Mouse (Mus musculus) liver, embryonic 11.5 days (tissue): ENCODE measurements at regions not wholly inside any gene's neighbourhood (a gene's known extent, or its start where the extent isn't known, plus 50 kb on each side); places are given as distances from the start of the nearest gene placed in this dataset.
A peak's percentile ranks its signal among the peaks of the same experiment; 100 is the strongest.

ENCODE experiments used
- ATAC-seq: fragments of 200-750 bp; cut with Nextera tagmentation; replicated peaks from 2 replicates; pipeline ENCODE4 v1.8.0; 2017; ENCODE audit warnings: moderate number of reproducible peaks, mild to moderate bottlenecking, moderate TSS enrichment, moderate library complexity; ENCODE audit not compliant: low FRiP score
- DNase-seq: peaks from one replicate; pipeline ENCODE4 v3.0.0-alpha.2; 2017; ENCODE audit warnings: low spot score
- H3K27ac ChIP-seq: fragments of 300-500 bp; sonication (generic); 2 replicates; pipeline ENCODE4 v1.5.1; 2014; ENCODE audit warnings: mild to moderate bottlenecking, low read depth, low read length, control low read depth
- H3K27me3 ChIP-seq: fragments of 300-500 bp; sonication (generic); replicated peaks from 2 replicates; pipeline ENCODE4 v1.6.1; 2014; ENCODE audit warnings: low read length, mixed read lengths; ENCODE audit not compliant: control insufficient read depth, insufficient read depth
- H3K36me3 ChIP-seq: fragments of 300-500 bp; sonication (generic); 2 replicates; pipeline ENCODE4 v1.6.1; 2014; ENCODE audit warnings: mild to moderate bottlenecking, low read length, moderate library complexity, mixed read lengths; ENCODE audit not compliant: control insufficient read depth, insufficient read depth
- H3K4me1 ChIP-seq: fragments of 300-500 bp; sonication (generic); replicated peaks from 2 replicates; pipeline ENCODE4 v1.6.1; 2014; ENCODE audit warnings: low read length, mixed read lengths; ENCODE audit not compliant: control insufficient read depth, insufficient read depth
- H3K4me2 ChIP-seq: fragments of 300-500 bp; sonication (generic); 2 replicates; pipeline ENCODE4 v1.6.1; 2014; ENCODE audit warnings: mild to moderate bottlenecking, control low read depth, moderate library complexity
- H3K4me3 ChIP-seq: fragments of 300-500 bp; sonication (generic); 2 replicates; pipeline ENCODE4 v1.5.1; 2014; ENCODE audit warnings: low read depth, low read length, control low read depth
- H3K9ac ChIP-seq: fragments of 300-500 bp; sonication (generic); 2 replicates; pipeline ENCODE4 v1.6.1; 2014; ENCODE audit warnings: low read depth, low read length, control low read depth
- H3K9me3 ChIP-seq: fragments of 300-500 bp; sonication (generic); 2 replicates; pipeline ENCODE4 v1.6.1; 2016; ENCODE audit warnings: low read length, inconsistent platforms, mixed read lengths; ENCODE audit not compliant: control insufficient read depth
- WGBS: fragments of 180-500 bp; shearing (Covaris S2); extraction: QIAGEN DNeasy Blood & Tissue Kit; methylation state at CpG from one replicate; pipeline ENCODE4 v1.1.7; 2014; 5-methylcytosine and 5-hydroxymethylcytosine counted together

DNA sequence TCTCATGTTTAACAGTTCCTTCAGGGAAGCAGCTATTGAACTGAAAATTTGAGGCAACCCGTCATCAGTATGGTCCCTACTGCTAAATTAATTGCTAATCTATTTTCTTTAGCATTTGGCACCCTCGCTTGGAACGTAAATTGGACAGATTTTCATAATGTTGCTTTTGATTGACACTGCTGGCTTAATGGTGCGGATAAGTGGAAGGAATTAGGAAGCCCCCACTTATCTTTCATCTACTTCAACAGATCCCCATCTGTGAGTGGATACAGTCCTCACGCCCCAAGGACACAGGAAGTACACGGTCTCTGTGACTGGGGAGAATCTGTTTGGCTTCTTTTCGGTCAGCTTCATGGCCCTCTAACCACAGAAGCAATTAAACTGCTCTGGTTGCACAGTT, 251.6 kb downstream of the Dact1 start:
- DNase-seq (no peak), ATAC-seq (no peak)
- H3K27me3 ChIP-seq = no peaks in the 10 kb centered on the region
- H3K4me1 ChIP-seq = no peaks in the 10 kb centered on the region
- no peaks in the 10 kb centered on the region for H3K9me3 ChIP-seq
- H3K4me2 ChIP-seq = no peak overlapping the region
- no peaks in the 10 kb centered on the region for H3K36me3 ChIP-seq
- no peak overlapping the region for H3K4me3 ChIP-seq
- no peak overlapping the region for H3K9ac ChIP-seq
- H3K27ac ChIP-seq = no peak overlapping the region
- WGBS = 70% methylated on average over 7 of the region's 7 CpGs

DNA sequence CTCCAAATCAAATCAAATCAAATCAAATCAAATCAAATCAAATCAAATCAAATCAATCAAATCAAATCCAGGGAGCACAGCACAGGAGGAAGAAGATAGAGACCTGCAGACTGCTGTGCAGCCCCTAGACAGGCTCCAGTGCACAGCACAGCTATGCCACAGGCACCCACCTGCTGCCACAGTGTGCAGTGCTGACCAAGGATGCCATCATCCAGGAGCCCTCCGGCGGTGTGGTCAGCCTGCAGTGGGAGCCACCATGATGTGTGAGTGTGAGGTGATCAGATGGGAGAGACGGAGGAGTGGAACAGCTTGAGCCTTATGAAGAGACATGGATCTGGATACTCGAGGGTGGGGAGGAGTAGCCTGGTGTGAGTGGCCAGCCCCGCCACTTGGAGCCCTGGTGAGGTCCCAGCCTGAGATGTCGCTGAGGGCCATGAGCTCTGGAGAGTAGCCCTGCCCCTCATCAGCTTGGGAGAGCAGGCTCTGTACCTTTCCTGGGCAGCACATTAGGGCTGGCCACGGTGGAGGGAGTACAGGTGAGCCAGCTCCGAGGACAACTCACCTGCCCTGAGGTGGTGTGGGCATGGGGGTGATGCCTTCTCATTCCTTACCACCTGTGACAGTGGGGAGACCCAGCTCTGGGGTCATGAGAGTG, 252.4 kb downstream of the Dact1 start:
- DNase-seq = no peak
- Histone ChIP-seq H3K9me3 (no peaks in the 10 kb centered on the region), H3K4me2 (no peak overlapping the region), H3K9ac (no peak overlapping the region), H3K4me3 (no peak overlapping the region), H3K36me3 (no peaks in the 10 kb centered on the region), H3K27ac (no peak overlapping the region), H3K27me3 (no peaks in the 10 kb centered on the region), H3K4me1 (no peaks in the 10 kb centered on the region)
- 76% methylated on average over 8 of the region's 8 CpGs for WGBS
- ATAC-seq = 0 out of 2 replicates have a peak, but pooled peaks have one; percentile 18

DNA sequence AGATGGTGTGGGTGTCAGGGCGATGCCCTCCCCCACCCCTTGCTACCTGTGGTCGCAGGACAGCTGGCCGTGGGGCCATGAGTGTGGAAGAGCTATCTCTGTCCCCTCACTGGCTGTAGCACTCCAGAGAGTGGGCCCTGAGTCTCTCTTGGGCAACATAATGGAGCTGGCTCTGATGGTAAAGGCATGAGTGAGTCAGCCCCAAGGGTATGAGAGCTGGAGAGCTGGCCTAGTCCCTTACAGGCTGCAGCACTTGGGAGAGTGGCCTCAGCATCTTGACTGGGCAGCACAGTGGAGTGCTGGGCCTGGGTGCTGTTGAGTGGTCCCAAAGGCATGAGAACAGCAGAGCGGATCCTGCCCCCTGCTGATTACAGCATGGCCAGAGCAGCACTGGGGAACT, 253.5 kb downstream of the Dact1 start:
- Histone ChIP-seq H3K4me1 (no peaks in the 10 kb centered on the region), H3K27ac (no peak overlapping the region), H3K36me3 (no peaks in the 10 kb centered on the region), H3K9ac (no peak overlapping the region), H3K4me3 (no peak overlapping the region), H3K4me2 (no peak overlapping the region), H3K27me3 (no peaks in the 10 kb centered on the region), H3K9me3 (no peaks in the 10 kb centered on the region)
- DNase-seq (peak; percentile 19), ATAC-seq (no peak)
- WGBS = 91% methylated on average over 4 of the region's 4 CpGs

- H3K4me2 ChIP-seq = no peak overlapping the region
- peak; percentile 18 for DNase-seq
Measured at GRCm38 (mm10) chr12:71566371-71566770, 256.7 kb downstream of the Dact1 start.

GRCm38 (mm10) chr12:71568251-71568650, 258.6 kb downstream of the Dact1 start:
- Histone ChIP-seq H3K4me2 (no peak overlapping the region), H3K4me3 (no peak overlapping the region), H3K4me1 (no peaks in the 10 kb centered on the region), H3K27ac (no peak overlapping the region), H3K9ac (no peak overlapping the region), H3K27me3 (no peaks in the 10 kb centered on the region), H3K9me3 (no peaks in the 10 kb centered on the region), H3K36me3 (no peaks in the 10 kb centered on the region)
- ATAC-seq (no peak), DNase-seq (peak; percentile 5)
- WGBS = 68% methylated on average over 5 of the region's 5 CpGs

More at GRCm38 (mm10) chr12:71566371-71566770, 256.7 kb downstream of the Dact1 start:
- H3K4me3 ChIP-seq = no peak overlapping the region
- WGBS = 80% methylated on average over 3 of the region's 3 CpGs
- no peak overlapping the region for H3K9ac ChIP-seq
- H3K36me3 ChIP-seq = no peaks in the 10 kb centered on the region
- no peaks in the 10 kb centered on the region for H3K27me3 ChIP-seq
- H3K9me3 ChIP-seq = no peaks in the 10 kb centered on the region
- H3K27ac ChIP-seq = no peak overlapping the region
- H3K4me1 ChIP-seq = no peaks in the 10 kb centered on the region
- ATAC-seq = no peak

DNA sequence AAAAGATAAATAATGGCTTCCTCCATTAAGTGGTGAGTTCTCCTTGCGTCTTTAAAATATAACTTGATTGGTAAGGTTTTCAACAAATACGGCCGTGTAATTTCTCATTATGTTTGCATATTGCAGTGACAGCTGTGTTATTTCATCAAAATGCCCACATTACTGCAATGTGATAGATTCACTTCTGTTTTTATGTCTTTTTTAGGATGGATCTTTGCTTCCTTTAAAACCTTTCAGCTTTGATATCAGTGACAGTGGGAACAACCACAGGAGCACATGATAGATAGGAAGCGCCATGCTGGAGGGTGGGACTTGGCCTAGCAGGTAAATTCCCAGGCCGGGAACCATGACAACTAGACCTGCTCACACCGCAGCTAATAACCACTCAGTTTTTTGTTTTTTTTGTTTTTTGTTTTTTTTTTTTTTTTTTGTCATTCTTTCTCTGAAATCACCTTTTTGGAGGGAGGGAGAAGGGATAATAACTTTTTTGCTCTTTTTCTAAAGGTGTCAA, 259.3 kb downstream of the Dact1 start:
- Histone ChIP-seq H3K4me1 (no peaks in the 10 kb centered on the region), H3K36me3 (no peaks in the 10 kb centered on the region), H3K9ac (no peak overlapping the region), H3K27me3 (no peaks in the 10 kb centered on the region), H3K27ac (no peak overlapping the region), H3K9me3 (no peaks in the 10 kb centered on the region), H3K4me2 (no peak overlapping the region), H3K4me3 (no peak overlapping the region)
- 70% methylated on average over 6 of the region's 6 CpGs for WGBS
- DNase-seq = peak; percentile 7
- ATAC-seq = no peak

- Histone ChIP-seq H3K27ac (no peak overlapping the region), H3K4me1 (no peaks in the 10 kb centered on the region), H3K9ac (no peak overlapping the region), H3K9me3 (no peaks in the 10 kb centered on the region), H3K4me2 (no peak overlapping the region), H3K4me3 (no peak overlapping the region), H3K27me3 (no peaks in the 10 kb centered on the region), H3K36me3 (no peaks in the 10 kb centered on the region)
- ATAC-seq (no peak), DNase-seq (peak; percentile 27)
- WGBS = 53% methylated on average over 12 of the region's 12 CpGs
Measured at GRCm38 (mm10) chr12:71569662-71570061, 260.0 kb downstream of the Dact1 start.

DNA sequence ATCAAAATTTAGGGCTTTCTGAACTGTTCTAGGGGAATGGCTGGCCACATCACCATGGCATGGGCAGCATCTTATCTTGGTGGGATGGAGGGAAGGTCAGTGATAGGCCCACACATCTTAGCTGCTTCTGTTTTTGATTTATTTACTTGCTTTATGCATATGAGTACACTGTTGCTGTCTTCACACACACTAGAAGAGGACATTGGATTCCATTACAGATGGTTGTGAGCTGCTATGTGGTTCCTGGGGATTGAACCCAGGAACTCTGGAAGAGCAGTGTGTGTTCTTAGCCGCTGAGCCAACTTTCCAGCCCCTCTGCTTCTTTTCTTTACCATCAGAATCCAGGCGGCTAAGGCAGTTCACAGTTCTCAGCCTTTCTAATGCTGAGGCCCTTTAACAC, 260.4 kb downstream of the Dact1 start:
- ATAC-seq = no peak
- H3K4me2 ChIP-seq = no peak overlapping the region
- H3K4me1 ChIP-seq = no peaks in the 10 kb centered on the region
- no peaks in the 10 kb centered on the region for H3K36me3 ChIP-seq
- peak; percentile 15 for DNase-seq
- H3K27ac ChIP-seq = no peak overlapping the region
- no peaks in the 10 kb centered on the region for H3K9me3 ChIP-seq
- H3K9ac ChIP-seq = no peak overlapping the region
- H3K4me3 ChIP-seq = no peak overlapping the region
- 78% methylated on average over 2 of the region's 2 CpGs for WGBS
- H3K27me3 ChIP-seq = no peaks in the 10 kb centered on the region

DNA sequence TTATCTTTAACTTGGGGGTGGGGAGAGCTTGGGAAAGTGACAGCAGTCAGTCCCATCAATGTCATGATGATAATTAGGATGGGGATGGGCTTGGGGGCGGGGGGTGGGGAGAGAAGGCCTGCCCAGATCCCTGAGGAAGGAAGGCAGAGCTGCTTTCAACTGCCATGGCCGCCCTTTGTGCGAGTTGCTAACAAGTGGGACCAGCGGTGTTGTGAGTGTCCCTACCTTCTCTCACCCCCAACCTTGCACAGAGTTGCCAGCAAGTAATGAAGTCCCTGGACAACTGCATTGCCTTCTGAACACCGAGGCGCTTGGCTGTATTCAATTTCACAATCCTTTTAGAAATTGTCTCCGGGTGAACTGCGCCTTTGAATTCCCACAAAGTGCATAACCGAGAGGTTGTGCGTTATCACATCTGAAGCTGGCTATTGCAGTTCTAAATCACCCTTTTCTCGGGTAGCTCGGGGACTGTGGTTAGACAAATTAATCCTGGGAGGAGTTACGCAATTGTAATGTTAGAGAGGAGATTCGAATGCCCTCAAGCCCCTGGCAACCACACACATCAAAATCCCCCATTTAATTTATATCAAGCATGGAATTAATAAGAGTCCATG, 257.9 kb upstream of the Daam1 start:
- no peaks in the 10 kb centered on the region for H3K27me3 ChIP-seq
- no peak overlapping the region for H3K4me3 ChIP-seq
- H3K9me3 ChIP-seq = no peaks in the 10 kb centered on the region
- no peak overlapping the region for H3K27ac ChIP-seq
- H3K9ac ChIP-seq = no peak overlapping the region
- H3K4me1 ChIP-seq = peaks cover 4% of the 10 kb centered on the region
- 55% methylated on average over 14 of the region's 14 CpGs for WGBS
- H3K4me2 ChIP-seq = no peak overlapping the region
- peak; percentile 28 for DNase-seq
- ATAC-seq = no peak
- no peaks in the 10 kb centered on the region for H3K36me3 ChIP-seq
